Mouse (Mus musculus): ENCODE data around the gene Cop1.

Cop1 gene

DNA sequence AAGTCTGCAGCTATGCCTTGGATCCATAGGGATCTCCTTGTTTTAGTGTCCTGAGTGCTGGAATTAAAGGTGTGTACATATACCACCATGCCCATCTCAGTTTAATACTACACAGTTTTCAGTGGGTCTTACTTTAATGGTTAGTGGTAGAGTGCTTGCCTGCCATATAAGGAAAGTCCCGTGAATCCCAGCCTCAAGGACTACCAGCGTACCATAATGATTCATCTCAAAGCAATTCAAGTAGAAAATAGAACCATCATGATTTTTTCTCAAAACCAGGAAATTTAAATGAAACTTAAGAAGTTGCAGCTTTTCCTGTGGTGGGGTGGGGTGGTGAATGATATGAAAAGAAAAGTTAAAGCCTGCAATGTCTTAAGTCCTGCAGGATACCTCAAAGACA is 21.0 kb downstream of the Cop1 start:
- Histone ChIP-seq H3K27me3 (ENCODE audit: control insufficient read depth, insufficient read depth, low read length, poor library complexity, severe bottlenecking) (no peaks in the 10 kb centered on the region), H3K36me3 (ENCODE audit: control insufficient read depth, insufficient read depth, low read length, poor library complexity, severe bottlenecking) (no peaks in the 10 kb centered on the region)
- DNase-seq (ENCODE audit: low read depth, low spot score) = no peak

DNA sequence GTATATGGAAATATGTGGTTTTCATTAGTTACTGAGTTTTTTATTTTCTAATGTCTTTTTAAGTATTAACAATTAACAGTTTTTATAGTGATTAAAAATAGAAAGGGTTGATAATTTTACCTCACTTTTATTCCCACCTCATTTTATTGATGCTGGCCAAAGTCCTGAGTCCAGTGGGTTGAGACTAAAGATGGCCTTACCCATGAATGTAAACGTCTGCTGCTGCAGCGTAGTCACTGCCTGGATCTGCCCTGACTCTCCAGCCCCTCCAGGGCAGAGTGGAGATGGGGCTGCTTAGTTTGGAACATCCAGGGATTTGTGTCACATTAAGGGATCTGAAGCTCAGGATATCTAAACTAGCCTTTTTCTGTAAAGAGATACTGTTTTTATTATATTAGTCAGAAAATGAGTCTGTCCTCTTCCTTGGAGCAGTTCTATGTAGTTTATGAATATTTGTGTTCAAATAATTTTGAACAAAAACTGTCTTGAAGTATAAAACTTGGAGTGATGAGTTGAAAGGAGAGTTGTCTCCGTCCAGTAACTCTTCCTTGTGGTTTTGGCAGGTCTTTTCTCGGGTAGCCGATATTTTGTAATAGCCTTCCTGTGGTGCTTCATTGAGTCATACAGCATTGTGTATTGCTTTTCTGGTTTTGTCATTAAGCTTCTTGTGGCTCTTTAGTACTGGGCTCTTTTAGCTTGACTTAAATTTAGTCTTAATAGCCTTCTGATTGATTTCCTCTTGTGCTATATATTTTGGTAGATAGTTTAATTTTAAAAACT is 23.0 kb downstream of the Cop1 start:
- DNase-seq (ENCODE audit: low read depth, low spot score) = no peak
- no peaks in the 10 kb centered on the region for H3K36me3 ChIP-seq (ENCODE audit: control insufficient read depth, insufficient read depth, low read length, poor library complexity, severe bottlenecking)
- H3K27me3 ChIP-seq (ENCODE audit: control insufficient read depth, insufficient read depth, low read length, poor library complexity, severe bottlenecking) = no peaks in the 10 kb centered on the region

DNA sequence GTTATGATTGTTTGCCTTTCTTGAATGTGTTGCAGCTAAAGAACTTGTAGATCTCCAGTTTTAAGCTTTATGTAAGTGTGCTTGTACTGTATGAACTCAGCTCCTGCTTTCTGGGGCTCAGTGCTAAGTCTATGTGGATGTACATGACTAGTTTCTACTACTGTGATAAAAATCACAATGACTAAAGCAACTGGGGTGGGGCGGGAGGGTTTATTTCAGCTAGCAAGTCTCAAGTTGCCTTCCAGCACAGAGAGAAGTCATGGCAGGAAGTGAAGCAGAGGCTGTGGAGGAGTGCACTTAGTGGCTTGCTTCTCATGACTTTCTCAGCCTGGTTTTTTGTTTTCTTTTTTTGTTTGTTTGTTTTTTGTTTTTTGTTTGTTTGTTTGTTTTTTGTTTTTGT is 24.4 kb downstream of the Cop1 start:
- no peak for DNase-seq (ENCODE audit: low read depth, low spot score)
- H3K36me3 ChIP-seq (ENCODE audit: control insufficient read depth, insufficient read depth, low read length, poor library complexity, severe bottlenecking) = no peaks in the 10 kb centered on the region
- H3K27me3 ChIP-seq (ENCODE audit: control insufficient read depth, insufficient read depth, low read length, poor library complexity, severe bottlenecking) = no peaks in the 10 kb centered on the region

DNA sequence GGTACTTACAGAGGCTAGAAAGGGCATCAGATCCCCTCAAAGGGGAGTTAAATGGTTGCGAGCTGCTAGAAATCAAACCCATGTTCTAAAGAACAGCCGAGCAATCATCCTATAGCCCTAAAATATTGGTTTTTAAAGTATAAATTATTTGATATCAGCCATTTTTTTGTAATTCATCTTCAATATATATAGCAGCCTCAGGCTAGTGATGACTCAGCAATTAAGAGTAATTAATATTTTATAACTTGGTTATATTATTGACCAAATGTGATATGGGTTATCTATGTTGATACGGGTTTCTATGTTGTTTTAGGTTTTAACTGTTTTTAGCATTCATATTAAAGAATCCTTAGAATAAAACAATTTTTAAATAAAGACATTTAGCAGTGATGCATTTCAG is 31.7 kb downstream of the Cop1 start:
- Histone ChIP-seq H3K27me3 (ENCODE audit: control insufficient read depth, insufficient read depth, low read length, poor library complexity, severe bottlenecking) (no peaks in the 10 kb centered on the region), H3K36me3 (ENCODE audit: control insufficient read depth, insufficient read depth, low read length, poor library complexity, severe bottlenecking) (no peaks in the 10 kb centered on the region; the same call in none of the 2 replicates)
- DNase-seq (ENCODE audit: low read depth, low spot score) = no peak

GRCm38 (mm10) chr1:159280072-159280471 is 48.0 kb downstream of the Cop1 start:
- H3K27me3 ChIP-seq (ENCODE audit: control insufficient read depth, insufficient read depth, low read length, poor library complexity, severe bottlenecking) = no peaks in the 10 kb centered on the region
- no peak for DNase-seq (ENCODE audit: low read depth, low spot score)
- peaks cover 6% of the 10 kb centered on the region; the same call in 1 of the 2 replicates for H3K36me3 ChIP-seq (ENCODE audit: control insufficient read depth, insufficient read depth, low read length, poor library complexity, severe bottlenecking)

DNA sequence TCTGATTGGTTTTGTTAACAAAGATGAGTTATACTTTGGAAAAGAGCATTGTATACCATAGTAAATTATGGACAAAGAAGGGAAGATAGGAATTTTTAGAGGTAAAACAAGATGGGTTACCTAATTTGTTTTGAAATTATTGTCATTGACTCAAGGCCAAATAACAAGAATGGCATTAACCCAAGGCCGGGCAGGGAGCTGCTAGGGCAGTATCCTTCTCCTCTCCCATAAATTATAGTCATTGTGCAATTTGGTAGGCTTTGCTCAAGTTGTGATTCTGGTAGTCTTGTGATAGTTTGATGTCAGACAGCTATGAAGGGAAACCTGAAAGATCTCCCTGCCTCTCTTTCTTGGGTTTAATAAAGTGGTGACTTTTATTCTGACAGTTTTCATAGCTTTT is 49.7 kb downstream of the Cop1 start:
- Histone ChIP-seq H3K27me3 (ENCODE audit: control insufficient read depth, insufficient read depth, low read length, poor library complexity, severe bottlenecking) (no peaks in the 10 kb centered on the region), H3K36me3 (ENCODE audit: control insufficient read depth, insufficient read depth, low read length, poor library complexity, severe bottlenecking) (peaks cover 9% of the 10 kb centered on the region)
- no peak for DNase-seq (ENCODE audit: low read depth, low spot score)

GRCm38 (mm10) chr1:159286833-159287232 is 54.7 kb downstream of the Cop1 start:
- DNase-seq (ENCODE audit: low read depth, low spot score) = peak; percentile 44
- Histone ChIP-seq H3K36me3 (ENCODE audit: control insufficient read depth, insufficient read depth, low read length, poor library complexity, severe bottlenecking) (peaks cover 3% of the 10 kb centered on the region), H3K27me3 (ENCODE audit: control insufficient read depth, insufficient read depth, low read length, poor library complexity, severe bottlenecking) (no peaks in the 10 kb centered on the region)

- DNase-seq (ENCODE audit: low read depth, low spot score) = peak; percentile 51
Observed at GRCm38 (mm10) chr1:159290219-159290618, 58.1 kb downstream of the Cop1 start.

GRCm38 (mm10) chr1:159290859-159291258 is 58.7 kb downstream of the Cop1 start:
- H3K36me3 ChIP-seq (ENCODE audit: control insufficient read depth, insufficient read depth, low read length, poor library complexity, severe bottlenecking) = peaks cover 2% of the 10 kb centered on the region; the same call in 1 of the 2 replicates
- DNase-seq (ENCODE audit: low read depth, low spot score) = no peak
- H3K27me3 ChIP-seq (ENCODE audit: control insufficient read depth, insufficient read depth, low read length, poor library complexity, severe bottlenecking) = no peaks in the 10 kb centered on the region

More at GRCm38 (mm10) chr1:159290219-159290618, 58.1 kb downstream of the Cop1 start:
- Histone ChIP-seq H3K27me3 (ENCODE audit: control insufficient read depth, insufficient read depth, low read length, poor library complexity, severe bottlenecking) (no peaks in the 10 kb centered on the region), H3K36me3 (ENCODE audit: control insufficient read depth, insufficient read depth, low read length, poor library complexity, severe bottlenecking) (peaks cover 4% of the 10 kb centered on the region)

DNA sequence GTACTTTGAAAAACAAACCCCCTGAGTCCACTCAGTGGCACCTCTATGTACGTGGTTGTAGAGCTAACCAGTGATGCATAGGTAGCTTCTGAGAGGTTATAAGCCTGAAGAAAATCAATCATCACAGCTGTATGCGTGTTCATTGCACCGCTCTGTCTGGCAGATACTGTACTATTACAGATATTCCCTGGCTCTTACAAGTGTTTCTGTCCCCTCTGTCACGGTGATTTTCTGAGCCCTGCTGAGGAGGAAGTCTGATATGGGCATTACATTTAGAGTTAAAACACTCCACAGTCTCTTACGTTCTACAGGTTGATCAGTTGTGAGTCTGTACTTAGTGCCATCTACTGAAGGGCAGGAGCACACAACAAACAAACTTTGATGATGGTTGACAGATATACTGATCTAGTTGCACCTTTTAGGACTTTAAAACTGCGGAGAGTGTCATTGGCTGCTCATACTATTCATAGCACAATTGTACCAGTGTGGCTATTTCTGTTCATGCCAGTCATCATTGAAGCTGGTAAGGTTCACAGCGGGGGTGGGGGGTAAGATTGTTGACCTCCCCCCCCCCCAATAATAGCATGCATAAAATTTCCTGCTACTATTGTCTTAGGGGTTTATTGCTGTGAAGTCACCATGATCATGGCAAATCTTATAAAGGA is 69.4 kb downstream of the Cop1 start:
- Histone ChIP-seq H3K36me3 (ENCODE audit: control insufficient read depth, insufficient read depth, low read length, poor library complexity, severe bottlenecking) (peaks cover 1% of the 10 kb centered on the region; the same call in 1 of the 2 replicates), H3K27me3 (ENCODE audit: control insufficient read depth, insufficient read depth, low read length, poor library complexity, severe bottlenecking) (no peaks in the 10 kb centered on the region)
- no peak for DNase-seq (ENCODE audit: low read depth, low spot score)

GRCm38 (mm10) chr1:159313625-159314024 is 81.5 kb downstream of the Cop1 start:
- no peak for DNase-seq (ENCODE audit: low read depth, low spot score)
- H3K36me3 ChIP-seq (ENCODE audit: control insufficient read depth, insufficient read depth, low read length, poor library complexity, severe bottlenecking) = peaks cover 4% of the 10 kb centered on the region; the same call in 1 of the 2 replicates
- H3K27me3 ChIP-seq (ENCODE audit: control insufficient read depth, insufficient read depth, low read length, poor library complexity, severe bottlenecking) = no peaks in the 10 kb centered on the region

DNA sequence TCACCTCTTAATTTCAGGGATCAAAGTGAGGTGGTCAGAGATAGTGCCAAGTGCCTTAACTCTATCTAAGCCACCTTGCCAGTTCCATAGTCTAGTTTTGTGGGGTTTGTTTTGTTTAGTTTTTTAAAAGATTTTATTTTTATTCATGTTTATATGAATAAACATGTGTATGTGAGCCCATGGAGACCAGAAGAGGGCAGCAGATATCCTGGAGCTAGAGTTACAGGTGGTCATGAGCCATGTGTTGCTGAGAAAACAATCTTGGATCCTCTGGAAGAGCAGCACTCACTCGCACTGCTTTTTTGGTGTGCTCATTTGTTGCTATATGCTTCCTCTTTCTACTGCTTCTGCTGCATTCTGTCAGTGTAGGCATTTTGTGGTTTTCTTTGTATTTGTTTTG is 90.5 kb downstream of the Cop1 start:
- Histone ChIP-seq H3K27me3 (ENCODE audit: control insufficient read depth, insufficient read depth, low read length, poor library complexity, severe bottlenecking) (no peaks in the 10 kb centered on the region), H3K36me3 (ENCODE audit: control insufficient read depth, insufficient read depth, low read length, poor library complexity, severe bottlenecking) (peaks cover 4% of the 10 kb centered on the region; the same call in 1 of the 2 replicates)
- no peak for DNase-seq (ENCODE audit: low read depth, low spot score)

DNA sequence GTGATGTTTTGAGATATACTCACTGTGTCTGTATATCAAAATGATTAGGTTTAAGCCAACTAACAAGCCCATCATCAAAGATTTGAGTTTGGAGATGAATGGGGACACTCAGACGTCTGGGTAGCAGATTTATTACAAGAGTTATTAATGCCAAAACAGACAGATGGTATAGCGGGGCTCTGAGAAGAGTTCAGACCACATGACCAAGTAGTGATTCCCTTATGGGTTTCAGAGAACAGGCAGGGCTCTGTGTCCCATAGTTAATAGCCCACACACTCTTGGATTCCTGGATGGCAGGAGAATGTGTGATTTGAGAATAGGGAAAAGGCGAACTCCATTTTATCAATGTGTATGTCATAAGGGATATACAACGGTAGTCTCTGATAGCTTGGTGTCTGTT is 98.9 kb downstream of the Cop1 start:
- Histone ChIP-seq H3K36me3 (ENCODE audit: control insufficient read depth, insufficient read depth, low read length, poor library complexity, severe bottlenecking) (peaks cover 13% of the 10 kb centered on the region; the same call in 1 of the 2 replicates), H3K27me3 (ENCODE audit: control insufficient read depth, insufficient read depth, low read length, poor library complexity, severe bottlenecking) (no peaks in the 10 kb centered on the region)
- DNase-seq (ENCODE audit: low read depth, low spot score) = no peak

DNA sequence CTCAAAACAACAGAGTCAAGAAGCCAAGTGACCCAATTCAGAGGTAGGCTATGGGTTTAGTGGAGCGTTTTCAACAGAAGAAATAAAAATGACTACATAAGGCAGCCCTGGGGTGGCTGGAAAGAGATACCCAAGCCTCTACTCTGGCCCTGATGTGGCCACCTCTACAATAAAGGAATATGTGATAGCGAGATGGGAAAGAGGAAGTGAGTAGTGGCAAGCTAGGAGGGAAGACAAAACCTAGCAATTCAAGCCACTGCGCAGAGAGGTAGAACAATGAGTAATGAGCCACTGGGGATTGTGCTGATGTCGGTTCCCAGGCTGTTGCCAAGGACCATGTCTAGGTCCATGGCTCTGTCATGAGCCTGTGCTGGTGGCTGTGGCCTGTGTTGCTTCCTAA is 102.0 kb downstream of the Cop1 start:
- peaks cover 12% of the 10 kb centered on the region for H3K36me3 ChIP-seq (ENCODE audit: control insufficient read depth, insufficient read depth, low read length, poor library complexity, severe bottlenecking)
- H3K27me3 ChIP-seq (ENCODE audit: control insufficient read depth, insufficient read depth, low read length, poor library complexity, severe bottlenecking) = no peaks in the 10 kb centered on the region
- DNase-seq (ENCODE audit: low read depth, low spot score) = peak; percentile 38

- Histone ChIP-seq H3K36me3 (ENCODE audit: control insufficient read depth, insufficient read depth, low read length, poor library complexity, severe bottlenecking) (peaks cover 4% of the 10 kb centered on the region; the same call in 1 of the 2 replicates), H3K27me3 (ENCODE audit: control insufficient read depth, insufficient read depth, low read length, poor library complexity, severe bottlenecking) (no peaks in the 10 kb centered on the region)
- DNase-seq (ENCODE audit: low read depth, low spot score) = no peak
Observed at GRCm38 (mm10) chr1:159342355-159342754, 110.2 kb downstream of the Cop1 start.

All from splenic B cell, adult 2 months (primary cell).